Mouse (Mus musculus) limb, embryonic 14.5 days (tissue): ENCODE measurements around the gene Gm6685. TPM values are rescaled to one million over a fixed set of nuclear protein-coding genes. Genes with fewer than 3 reads are reported as not detected.
"Not testable (repeated sequence)": the region's sequence is repeated elsewhere in the genome, so short reads cannot be mapped to it uniquely, and the experiment has no call there.

Experiments used
- ATAC-seq: fragments of 200-750 bp; cut with Nextera tagmentation; 2 replicates; pipeline ENCODE4 v1.8.0; 2017; ENCODE audit warnings: low read depth, moderate number of reproducible peaks, moderate TSS enrichment; ENCODE audit not compliant: low FRiP score
- DNase-seq: peaks from one replicate; pipeline ENCODE4 v3.0.0-alpha.2; 2015; ENCODE audit warnings: low spot score
- H3K27ac ChIP-seq: fragments of 300-500 bp; sonication (generic); replicated peaks from 2 replicates; pipeline ENCODE4 v1.5.1; 2014; ENCODE audit warnings: low read depth, mild to moderate bottlenecking, low read length, moderate library complexity, mixed read lengths
- H3K27me3 ChIP-seq: fragments of 300-500 bp; sonication (generic); 2 replicates; pipeline ENCODE4 v1.6.1; 2014; ENCODE audit warnings: low read length, mixed read lengths; ENCODE audit not compliant: control insufficient read depth, insufficient read depth
- H3K36me3 ChIP-seq: fragments of 300-500 bp; sonication (generic); 2 replicates; pipeline ENCODE4 v1.6.1; 2014; ENCODE audit warnings: mild to moderate bottlenecking, low read length, moderate library complexity, mixed read lengths; ENCODE audit not compliant: control insufficient read depth, insufficient read depth
- H3K4me1 ChIP-seq: fragments of 300-500 bp; sonication (generic); 2 replicates; pipeline ENCODE4 v1.6.1; 2014; ENCODE audit warnings: antibody characterized with exemption, low read length, mixed read lengths; ENCODE audit not compliant: control insufficient read depth, insufficient read depth
- H3K4me2 ChIP-seq: fragments of 300-500 bp; sonication (generic); replicated peaks from 2 replicates; pipeline ENCODE4 v1.6.1; 2014; ENCODE audit warnings: low read depth, mild to moderate bottlenecking, low read length, moderate library complexity; ENCODE audit not compliant: severe bottlenecking
- H3K4me3 ChIP-seq: fragments of 300-500 bp; sonication (generic); replicated peaks from 2 replicates; pipeline ENCODE4 v1.5.1; 2014; ENCODE audit warnings: low read length
- H3K9ac ChIP-seq: fragments of 300-500 bp; sonication (generic); 2 replicates; pipeline ENCODE4 v1.6.1; 2014; ENCODE audit warnings: mild to moderate bottlenecking, low read depth, low read length, moderate library complexity; ENCODE audit not compliant: severe bottlenecking
- H3K9me3 ChIP-seq: fragments of 300-500 bp; sonication (generic); 2 replicates; pipeline ENCODE4 v1.6.1; 2016; ENCODE audit warnings: low read length; ENCODE audit not compliant: control insufficient read depth
- POLR2A ChIP-seq: fragments of 200-500 bp; IDR thresholded peaks from 2 replicates; pipeline ENCODE4 v1.8.0; 2012; ENCODE audit warnings: inconsistent platforms, mild to moderate bottlenecking, moderate library complexity, borderline replicate concordance; ENCODE audit not compliant: insufficient read depth, insufficient read length; ENCODE audit errors: extremely low read depth
- WGBS: fragments of 180-500 bp; shearing (Covaris S2); extraction: QIAGEN DNeasy Blood & Tissue Kit; methylation state at CpG from one replicate; pipeline ENCODE4 v1.1.7; 2014; 5-methylcytosine and 5-hydroxymethylcytosine counted together
- polyA plus RNA-seq, 2 experiments: library from polyadenylated mRNA; depleted of rRNA in 1 of 2; stranded (reverse) in 1 of 2; unstranded in 1 of 2; fragments of >200 nt; fragmentation: Nextera tagmentation in 1 of 2; extraction: Ambion mirVana in 1 of 2; gene quantifications; 2 replicates each; pipeline versions ENCODE4 v1.2.1 to v1.2.3; 2012 to 2014

Gene Gm6685
- polyA plus RNA-seq (2012; rRNA removed) (not detected in 2 replicates), polyA plus RNA-seq (2014; fragmentation: Nextera tagmentation; extraction: Ambion mirVana) (not detected in 2 replicates)

DNA sequence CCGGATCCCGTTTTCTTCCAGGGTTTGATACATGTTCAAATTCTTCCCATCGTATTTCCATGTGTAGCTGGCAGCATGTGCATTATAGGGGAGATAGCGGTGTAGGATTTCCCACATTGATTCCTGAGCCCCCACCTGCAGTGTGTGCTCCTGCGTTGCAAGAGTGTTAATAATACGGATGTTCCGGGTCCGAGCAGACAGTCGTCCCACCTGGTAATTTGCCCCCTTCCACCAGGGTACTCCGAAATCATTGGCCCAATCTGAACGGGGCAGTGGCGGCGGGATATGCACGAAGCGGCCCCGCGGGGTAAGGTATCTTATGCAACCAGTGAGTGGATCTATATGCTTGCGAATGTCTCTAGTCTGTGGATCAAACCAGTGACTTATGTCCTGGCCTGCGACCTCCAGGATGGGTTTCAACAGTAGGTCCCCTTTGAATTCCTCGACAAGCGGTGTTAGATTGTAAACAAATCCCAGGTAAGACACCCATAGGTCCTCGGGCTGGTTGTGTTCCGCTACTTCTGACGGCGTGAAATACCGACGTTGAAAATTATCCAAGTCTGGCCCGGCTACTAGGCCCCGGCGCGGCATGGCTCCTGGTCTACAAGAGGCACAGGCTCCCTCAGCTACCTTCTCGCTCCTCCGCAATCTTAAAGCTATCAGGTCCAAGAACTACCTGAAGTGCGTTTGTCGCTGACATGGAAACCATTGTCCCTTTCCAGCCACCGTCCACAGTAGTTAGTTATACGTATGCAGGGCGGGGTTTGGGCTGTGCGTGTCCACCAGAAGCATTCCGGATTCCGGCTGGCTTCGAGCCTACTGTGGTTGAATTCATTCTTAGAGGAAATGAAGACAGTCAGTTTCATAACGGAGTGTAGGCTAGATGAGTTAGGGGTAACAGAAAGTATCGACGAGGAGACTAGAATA lies at the start of gene Gm6685:
Gm6685 (minus strand) TSS at position 644 of the 927 bp plus-strand sequence.
- not testable (repeated sequence) for H3K27ac ChIP-seq, DNase-seq, H3K4me2 ChIP-seq, ATAC-seq, H3K9ac ChIP-seq, H3K27me3 ChIP-seq, H3K4me3 ChIP-seq, H3K4me1 ChIP-seq, H3K36me3 ChIP-seq, H3K9me3 ChIP-seq
- 93% methylated on average over 36 of the region's 45 CpGs for WGBS

DNA sequence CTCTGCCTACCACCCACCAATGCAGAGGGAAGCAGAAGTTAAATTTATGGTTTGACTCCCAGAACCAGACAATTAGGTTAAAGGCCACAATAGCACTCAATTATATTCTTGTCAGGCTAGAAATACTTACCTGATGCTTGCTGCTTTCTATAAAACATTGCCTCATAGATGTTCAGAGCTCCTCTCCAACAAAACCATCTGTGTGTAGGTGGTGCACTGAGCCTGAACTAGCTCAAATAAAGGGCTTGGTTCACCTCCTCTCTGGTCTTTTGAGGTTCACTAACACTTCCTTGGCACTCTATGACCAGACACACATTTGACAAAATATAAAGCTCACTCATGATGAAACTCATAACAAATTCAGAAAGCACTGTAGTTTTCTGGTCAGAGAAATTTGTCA lies 36.2 kb upstream of the Gm6685 start:
- no peak for TF ChIP-seq POLR2A
- H3K9me3 ChIP-seq: no peaks in the 10 kb centered on the region
- no peaks in the 10 kb centered on the region for H3K27me3 ChIP-seq
- H3K4me1 ChIP-seq: no peaks in the 10 kb centered on the region
- no peaks in the 10 kb centered on the region for H3K36me3 ChIP-seq
- DNase-seq: no peak
- no peak overlapping the region for H3K9ac ChIP-seq
- no peak overlapping the region for H3K4me3 ChIP-seq
- no peak overlapping the region for H3K27ac ChIP-seq
- H3K4me2 ChIP-seq: no peak overlapping the region
- ATAC-seq: no peak

DNA sequence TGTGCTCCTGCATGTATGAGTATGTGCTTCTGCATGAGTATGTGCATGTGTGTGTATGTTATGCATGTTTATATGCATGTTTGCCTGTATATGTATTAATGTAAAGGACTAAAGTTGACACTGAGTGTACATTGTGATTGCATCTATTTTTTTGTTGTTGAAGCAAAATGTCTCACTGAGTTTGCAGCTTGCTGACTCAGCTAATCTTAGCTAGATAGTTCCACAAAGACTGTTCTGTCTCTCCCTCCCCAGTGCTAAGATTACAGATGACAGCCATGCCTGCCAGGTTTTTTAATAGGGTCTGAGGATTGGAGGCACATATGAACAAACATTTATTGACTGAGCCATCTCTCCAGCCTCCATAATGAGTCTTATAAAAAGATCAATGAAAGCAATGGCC lies 35.0 kb upstream of the Gm6685 start:
- ATAC-seq: no peak
- DNase-seq: no peak

DNA sequence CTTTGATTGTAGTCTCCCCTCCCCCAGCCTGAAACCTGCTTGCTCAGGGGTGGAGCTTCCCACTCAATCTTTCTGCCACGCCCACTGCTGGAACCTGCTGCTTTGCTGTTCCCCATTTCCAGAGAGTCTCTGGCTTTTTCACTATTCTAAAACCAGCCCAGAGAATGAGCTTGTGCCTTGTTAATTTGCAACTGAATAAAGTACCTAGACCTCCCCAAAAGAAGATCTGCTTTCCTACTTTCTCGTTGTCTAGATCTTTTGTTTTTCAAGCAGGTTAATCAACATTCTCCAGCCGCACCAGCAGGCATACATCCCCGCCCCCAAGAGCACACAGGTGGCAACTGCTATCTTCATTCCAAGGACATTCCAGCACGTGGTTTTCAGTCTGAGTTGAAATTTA lies 31.7 kb upstream of the Gm6685 start:
- H3K4me1 ChIP-seq, H3K9ac ChIP-seq, H3K36me3 ChIP-seq, H3K9me3 ChIP-seq, H3K4me2 ChIP-seq, H3K4me3 ChIP-seq, H3K27ac ChIP-seq, DNase-seq, ATAC-seq, H3K27me3 ChIP-seq: not testable (repeated sequence)
- 72% methylated on average over 5 of the region's 5 CpGs for WGBS

More for the DNA sequence above, 35.0 kb upstream of the Gm6685 start:
- Histone ChIP-seq H3K9me3 (no peaks in the 10 kb centered on the region), H3K4me1 (no peaks in the 10 kb centered on the region), H3K27ac (no peak overlapping the region), H3K4me3 (no peak overlapping the region), H3K4me2 (no peak overlapping the region), H3K36me3 (no peaks in the 10 kb centered on the region), H3K9ac (no peak overlapping the region), H3K27me3 (no peaks in the 10 kb centered on the region)
- TF ChIP-seq POLR2A: no peak

DNA sequence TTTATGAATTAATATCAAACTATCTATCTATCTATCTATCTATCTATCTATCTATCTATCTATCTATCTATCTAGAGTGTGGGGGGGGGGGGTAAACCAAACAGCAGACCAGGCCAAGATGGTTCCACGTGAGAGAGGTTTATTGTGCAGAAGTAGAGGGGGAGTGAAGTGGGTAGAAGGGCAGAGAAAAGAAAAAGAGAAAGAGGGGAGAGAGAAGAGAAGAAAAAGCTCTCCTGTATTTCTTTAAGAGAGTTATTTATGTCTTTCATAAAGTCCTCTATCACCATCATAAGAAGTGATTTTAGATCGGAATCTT lies 26.2 kb upstream of the Gm6685 start:
- WGBS: 54% methylated on average over 2 of the region's 2 CpGs
- Histone ChIP-seq H3K27ac (0 out of 2 replicates have a peak overlapping the region, but pooled peaks have one; percentile 44), H3K4me1 (peaks cover 4% of the 10 kb centered on the region), H3K4me2 (peak overlapping the region; percentile 48), H3K9me3 (no peaks in the 10 kb centered on the region), H3K36me3 (no peaks in the 10 kb centered on the region), H3K4me3 (peak overlapping the region; percentile 35; the same call in 1 of the 2 replicates), H3K9ac (peak overlapping the region; percentile 56), H3K27me3 (no peaks in the 10 kb centered on the region)
- DNase-seq (no peak), ATAC-seq (no peak)
- TF ChIP-seq POLR2A: no peak
